Mouse (Mus musculus): ENCODE measurements at regions not wholly inside any gene's neighbourhood (a gene's known extent, or its start where the extent isn't known, plus 50 kb on each side); places are given as distances from the start of the nearest gene placed in this dataset.
"Not testable (repeated sequence)": the region's sequence is repeated elsewhere in the genome, so short reads cannot be mapped to it uniquely, and the experiment has no call there.

GRCm38 (mm10) chr17:13550896-13551267, 196.5 kb downstream of the Tcp10c start:
- DNase-seq (ENCODE audit: low spot score in 2 of 2), result not testable (repeated sequence)

- not testable (repeated sequence) for DNase-seq (ENCODE audit: low spot score in 2 of 2)
These were observed 197.5 kb downstream of the Tcp10c start for GRCm38 (mm10) chr17:13551693-13552404.

DNA sequence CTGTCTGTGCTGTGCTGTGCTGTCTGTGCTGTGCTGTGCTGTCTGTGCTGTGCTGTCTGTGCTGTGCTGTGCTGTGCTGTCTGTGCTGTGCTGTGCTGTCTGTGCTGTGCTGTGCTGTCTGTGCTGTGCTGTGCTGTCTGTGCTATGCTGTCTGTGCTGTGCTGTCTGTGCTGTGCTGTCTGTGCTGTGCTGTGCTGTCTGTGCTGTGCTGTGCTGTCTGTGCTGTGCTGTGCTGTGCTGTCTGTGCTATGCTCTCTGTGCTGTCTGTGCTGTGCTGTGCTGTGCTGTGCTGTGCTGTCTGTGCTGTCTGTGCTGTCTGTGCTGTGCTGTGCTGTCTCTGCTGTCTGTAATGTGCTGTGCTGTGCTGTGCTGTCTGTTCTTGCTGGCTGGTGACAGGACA, 198.5 kb downstream of the Tcp10c start:
- DNase-seq (ENCODE audit: low spot score in 2 of 2), result not testable (repeated sequence)

DNA sequence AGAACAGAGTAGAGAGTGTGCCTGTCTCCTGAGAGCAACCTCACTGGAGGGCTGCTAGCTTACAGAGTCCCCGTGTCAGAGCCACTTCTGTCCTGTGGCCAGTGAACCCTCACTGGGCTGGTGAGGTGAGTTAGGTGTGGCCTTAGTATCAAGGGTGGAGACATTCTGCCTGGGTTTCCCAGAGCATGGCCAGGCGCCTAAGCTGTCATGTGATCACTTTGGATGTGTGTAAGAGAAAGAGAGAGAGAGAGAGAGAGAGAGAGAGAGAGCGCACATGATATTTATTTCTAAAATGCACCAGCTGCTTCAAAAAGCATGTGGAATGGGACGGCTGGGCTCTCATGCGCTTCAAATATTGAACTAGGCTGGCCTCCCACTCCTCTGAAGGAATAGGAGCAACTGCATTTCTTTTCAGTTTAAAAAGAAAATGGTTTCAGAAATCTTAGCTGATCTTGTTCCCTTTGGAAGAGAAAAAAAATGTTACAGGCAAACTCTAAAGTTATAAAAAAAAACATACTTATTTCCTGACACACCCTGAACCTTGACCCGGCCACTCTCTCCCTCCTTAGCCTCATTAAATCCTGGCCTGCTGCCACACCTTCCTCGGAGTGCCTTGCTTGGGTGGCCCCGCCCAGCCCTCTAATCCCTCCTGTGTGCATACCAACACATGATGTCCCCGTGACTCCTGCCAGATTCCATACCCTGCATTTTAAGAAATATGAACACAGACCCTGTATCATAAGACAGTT, 201.1 kb downstream of the Tcp10c start:
- not testable (repeated sequence) for DNase-seq (ENCODE audit: low spot score in 2 of 2)

- DNase-seq (ENCODE audit: low spot score in 2 of 2), result not testable (repeated sequence)
These were observed 201.8 kb downstream of the Tcp10c start for GRCm38 (mm10) chr17:13556060-13556660.

DNA sequence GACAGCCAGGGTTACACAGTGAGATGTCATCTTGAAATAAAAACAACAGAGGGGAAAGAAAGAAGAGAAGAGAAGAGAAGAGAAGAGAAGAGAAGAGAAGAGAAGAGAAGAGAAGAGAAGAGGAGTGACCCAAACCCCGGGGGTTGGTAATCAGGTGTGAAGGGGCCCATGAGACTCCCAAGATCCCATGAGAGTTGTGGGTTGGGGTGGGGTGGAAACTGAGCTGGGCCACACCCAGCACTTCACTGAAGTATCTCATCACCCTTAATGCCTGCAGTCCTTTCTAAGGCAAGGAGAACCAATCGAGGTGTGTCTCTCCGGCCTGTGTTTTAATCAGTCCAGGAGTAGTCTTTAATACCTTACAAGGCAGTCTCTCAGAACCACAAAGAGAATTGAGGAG, 201.5 kb upstream of the Afdn start:
- no peak for DNase-seq (ENCODE audit: low spot score in 2 of 2)

- no peak for DNase-seq (ENCODE audit: low spot score in 2 of 2)
These were observed 199.0 kb upstream of the Afdn start for GRCm38 (mm10) chr17:13561342-13561741.

- DNase-seq (ENCODE audit: low spot score in 2 of 2), result no peak
These were observed 197.4 kb upstream of the Afdn start for GRCm38 (mm10) chr17:13562974-13563373.

DNA sequence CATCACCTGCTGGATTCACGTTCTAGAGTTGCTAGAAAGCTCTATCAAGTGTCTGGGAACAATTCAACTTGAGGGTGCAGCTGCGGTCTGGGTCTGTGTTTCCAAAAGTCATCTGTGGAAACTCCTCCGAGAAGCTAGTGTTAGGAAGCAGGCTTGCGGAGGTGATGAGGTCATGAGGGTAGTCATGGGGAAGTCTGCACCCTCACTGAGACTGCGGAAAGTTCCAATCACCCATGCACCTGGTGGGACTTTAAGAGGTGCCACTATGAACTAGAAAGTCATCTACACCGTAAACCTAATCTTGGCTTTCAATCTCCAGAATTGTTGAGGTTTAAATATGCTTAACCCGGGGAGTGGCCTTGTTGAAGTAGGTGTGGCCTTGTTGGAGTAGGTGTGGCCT, 195.5 kb upstream of the Afdn start:
- no peak for DNase-seq (ENCODE audit: low spot score in 2 of 2)

- no peak for DNase-seq (ENCODE audit: low spot score in 2 of 2)
These were observed 193.7 kb upstream of the Afdn start for GRCm38 (mm10) chr17:13566680-13567079.

DNA sequence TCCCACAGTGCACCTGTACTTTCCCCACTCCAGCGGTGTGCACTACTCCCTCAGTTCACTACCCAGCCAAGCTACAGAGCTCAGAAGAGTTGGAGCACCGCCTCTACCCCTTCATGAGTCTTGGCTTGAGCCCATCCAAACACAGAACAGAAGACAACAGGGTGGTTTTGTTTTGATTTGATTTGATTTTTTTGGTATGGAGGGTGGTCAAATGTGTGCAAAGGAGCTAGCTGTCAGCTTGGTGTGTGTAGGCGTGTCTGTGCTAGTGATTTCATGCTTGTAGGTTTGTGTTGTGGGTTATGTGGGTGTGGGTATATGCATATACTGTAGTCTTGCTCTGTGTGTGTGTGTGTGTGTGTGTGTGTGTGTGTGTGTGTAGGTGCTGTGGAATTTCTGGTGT, 193.2 kb upstream of the Afdn start:
- no peak for DNase-seq (ENCODE audit: low spot score in 2 of 2)

GRCm38 (mm10) chr17:13570796-13571195, 189.5 kb upstream of the Afdn start:
- no peak for DNase-seq (ENCODE audit: low spot score in 2 of 2)

DNA sequence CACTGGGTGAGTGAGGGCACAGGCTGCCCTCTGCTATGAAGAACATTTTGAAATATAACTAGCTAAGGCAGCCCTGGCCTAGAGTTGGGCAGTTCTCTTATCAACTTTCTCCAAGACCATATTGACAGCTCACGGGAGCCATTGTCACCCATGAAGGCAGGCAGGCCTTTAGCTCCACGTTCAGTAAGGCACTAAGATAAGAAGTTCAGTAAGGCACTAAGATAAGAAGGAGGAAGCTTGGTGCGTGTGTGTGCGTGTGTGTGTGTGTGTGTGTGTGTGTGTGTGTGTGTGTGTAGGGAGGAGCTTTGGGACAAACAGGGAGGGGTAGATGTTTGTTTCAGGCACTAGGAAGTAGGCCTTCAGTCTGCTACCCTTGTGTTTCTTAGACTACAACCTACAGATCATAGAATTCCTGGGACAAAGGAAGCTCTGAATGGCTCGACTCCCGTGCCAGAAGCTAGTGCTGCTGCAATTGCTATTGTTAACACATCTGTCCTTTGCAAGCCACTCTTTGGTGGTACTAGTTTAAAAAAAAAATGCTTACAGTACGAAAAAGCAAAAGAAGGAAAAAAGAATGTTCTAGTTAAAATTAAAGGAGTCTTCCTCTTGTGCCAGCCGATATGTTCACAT, 188.0 kb upstream of the Afdn start:
- DNase-seq (ENCODE audit: low spot score in 2 of 2), result no peak

DNA sequence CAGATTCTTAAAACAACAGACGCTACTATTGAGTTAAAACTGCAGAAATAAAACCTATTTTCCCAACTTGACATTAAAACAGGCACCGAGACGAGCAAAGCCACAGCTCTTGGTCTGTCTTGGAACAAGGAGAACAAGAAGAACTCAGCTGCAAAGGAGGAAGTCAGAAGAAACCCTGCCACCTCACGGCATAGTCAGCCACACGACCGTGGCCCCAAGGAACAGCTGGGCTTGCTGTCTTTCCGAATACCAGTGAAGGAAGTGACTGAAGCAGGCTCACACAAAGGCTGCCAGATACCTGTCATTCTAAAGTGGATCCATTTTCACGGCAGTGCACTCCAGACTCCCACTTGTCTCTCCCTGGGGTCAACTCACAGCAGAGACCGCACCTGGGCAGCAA, 187.3 kb upstream of the Afdn start:
- DNase-seq (ENCODE audit: low spot score in 2 of 2), result no peak

DNA sequence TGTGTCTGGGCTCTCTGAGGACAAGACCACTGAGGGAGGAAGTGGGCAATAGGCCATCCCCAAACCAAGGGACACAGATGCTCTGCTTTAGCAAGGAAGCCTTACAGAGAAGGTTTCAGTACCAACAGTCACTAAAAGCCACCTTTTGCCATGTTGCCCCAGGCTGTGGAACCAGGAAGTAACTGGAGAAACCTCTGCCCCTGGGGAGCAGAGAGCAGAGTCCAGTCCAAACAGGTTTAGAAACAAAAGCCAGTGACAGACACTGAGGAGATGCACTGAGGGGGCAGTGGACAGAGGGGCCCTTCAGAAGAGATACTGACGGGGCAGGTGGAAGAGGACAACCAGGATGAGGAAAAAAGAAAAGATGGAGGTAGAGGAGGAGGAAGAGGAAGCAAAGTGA, 186.2 kb upstream of the Afdn start:
- DNase-seq (ENCODE audit: low spot score in 2 of 2), result no peak

DNA sequence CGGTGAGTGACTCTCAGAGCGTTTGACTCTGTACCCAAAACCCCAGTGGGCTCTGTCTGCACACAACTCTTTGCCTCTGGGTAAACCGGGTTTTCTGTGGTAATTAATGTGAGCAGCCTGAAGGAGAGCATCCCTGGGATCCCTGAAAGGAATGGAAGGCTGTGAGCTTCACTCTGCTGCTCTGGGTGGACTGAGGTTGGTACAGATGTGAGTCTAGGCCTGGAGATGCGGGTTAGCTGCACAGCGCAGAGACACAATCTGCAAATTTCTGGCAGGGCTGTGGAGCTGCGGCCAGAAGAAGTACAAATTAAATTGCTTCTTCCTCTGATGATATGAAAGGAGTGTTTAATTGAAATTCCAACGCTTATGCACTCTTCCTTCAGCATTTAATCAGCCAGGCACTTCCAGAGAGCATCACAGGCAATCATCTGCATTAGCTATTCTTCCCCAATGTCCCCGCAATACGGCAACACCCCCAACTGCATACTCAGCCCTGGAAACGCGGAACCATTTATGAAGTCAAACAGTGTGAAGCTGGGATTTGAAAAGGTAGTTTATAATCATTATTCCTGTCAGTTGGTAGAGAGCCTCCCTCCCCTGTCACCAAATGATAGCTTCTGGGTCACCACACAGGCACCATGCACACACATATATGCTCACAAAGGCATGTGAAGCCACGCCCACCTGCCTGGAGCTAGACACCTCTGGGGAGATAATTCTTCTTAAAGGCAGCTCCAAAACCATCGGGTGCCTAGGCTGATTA, 185.5 kb upstream of the Afdn start:
- DNase-seq (ENCODE audit: low spot score in 2 of 2), result no peak

- no peak for DNase-seq (ENCODE audit: low spot score in 2 of 2)
These were observed 182.5 kb upstream of the Afdn start for GRCm38 (mm10) chr17:13577798-13578197.

- no peak for DNase-seq (ENCODE audit: low spot score in 2 of 2)
These were observed 179.0 kb upstream of the Afdn start for GRCm38 (mm10) chr17:13581214-13581920.

DNA sequence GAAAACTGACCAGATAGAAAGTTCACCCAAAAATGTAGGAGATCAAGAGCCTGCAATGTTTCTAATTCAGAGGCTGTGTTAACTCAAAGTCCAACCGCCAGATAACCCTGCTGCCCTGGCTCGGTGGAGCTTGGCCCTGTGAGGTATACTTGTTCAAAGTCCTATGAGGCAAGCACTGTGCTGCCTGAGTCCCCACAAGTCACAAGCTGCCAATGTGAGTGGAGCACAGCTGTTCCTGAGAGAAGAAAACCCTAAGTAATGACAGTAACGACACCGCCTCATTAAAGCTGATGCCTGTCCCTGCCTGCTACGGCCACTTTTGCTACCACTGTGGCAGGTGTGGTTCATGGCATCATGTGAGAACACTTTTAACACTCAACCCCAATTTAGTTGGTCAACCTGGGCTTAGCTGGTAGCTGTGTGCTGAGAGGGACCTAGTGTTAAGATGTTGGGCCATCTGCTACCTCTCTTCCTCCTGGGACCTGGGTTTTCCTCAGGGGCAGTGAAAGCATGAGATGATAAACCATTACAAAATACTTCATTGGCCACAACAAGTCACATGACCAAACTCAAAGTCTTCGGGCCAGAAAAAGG, 178.2 kb upstream of the Afdn start:
- DNase-seq (ENCODE audit: low spot score in 2 of 2), result no peak

DNA sequence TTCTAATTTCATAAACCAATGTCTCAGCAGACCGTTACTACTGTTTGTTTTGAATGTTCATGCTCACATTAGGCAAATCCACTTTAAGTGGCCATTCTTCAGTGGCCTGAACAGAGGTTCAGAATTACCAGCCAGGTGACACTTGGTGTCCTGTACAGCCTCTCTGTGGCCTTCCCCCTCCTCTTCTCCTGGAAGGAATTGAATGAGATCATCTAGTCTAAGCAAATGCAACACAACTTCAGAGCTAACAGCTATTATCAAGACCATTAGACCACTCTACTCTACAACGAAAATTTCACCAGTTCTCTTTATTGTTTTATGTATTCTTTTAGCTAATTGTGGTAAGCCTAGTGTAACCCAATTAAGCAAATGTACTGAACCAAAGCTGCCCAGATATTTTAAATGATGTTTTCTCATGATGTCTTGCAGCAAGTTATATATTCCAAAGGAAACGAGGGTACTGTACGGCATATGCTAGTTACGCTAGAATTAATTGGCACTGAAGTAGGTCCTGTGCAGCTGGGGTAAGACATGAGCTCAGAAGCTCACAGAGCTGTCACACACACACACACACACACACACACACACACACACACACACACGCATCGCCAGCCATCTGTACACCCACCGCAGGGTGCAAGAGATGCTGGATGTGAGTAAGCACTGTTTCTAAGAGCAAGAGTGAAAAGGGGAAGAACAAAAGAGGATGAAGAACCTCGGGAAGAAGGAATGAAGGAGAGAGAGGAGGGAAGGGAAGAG, 176.7 kb upstream of the Afdn start:
- no peak for DNase-seq (ENCODE audit: low spot score in 2 of 2)

All from frontal cortex, postnatal 10 days (tissue).